ENCODE assay signal across 8 mouse cellular contexts in genomic region chr3:107505464-107506367, GRCm38 (mm10). TPM values are rescaled to one million over a fixed set of nuclear protein-coding genes. Genes with fewer than 3 reads are reported as not detected.
DNase-seq lines count a peak whose midpoint lies in the region; ATAC-seq and TF ChIP-seq lines count a peak whose summit lies in the region.

No protein-coding gene starts in this region.

- peak overlapping the region; percentile 6; the same call in 1 of the 2 replicates for H3K4me2 ChIP-seq in hindbrain, embryonic 16.5 days (ENCODE audit: low read length)
- no peak overlapping the region for H3K4me2 ChIP-seq in midbrain, embryonic 12.5 days (replicated peaks)

- no peak overlapping the region for H3K4me3 ChIP-seq in cortical plate, adult 2 months (ENCODE audit: insufficient read depth, low read length)
- H3K4me3 ChIP-seq in hindbrain, embryonic 16.5 days (ENCODE audit: low read length) = no peak overlapping the region
- H3K4me3 ChIP-seq in midbrain, embryonic 12.5 days = no peak overlapping the region

- TF ChIP-seq CTCF in cortical plate, adult 2 months (IDR thresholded peaks at IDR 0.05; ENCODE audit: extremely low read depth, insufficient read depth, low read length) = no peak

- peak overlapping the region; percentile 55 for H3K27ac ChIP-seq in cortical plate, adult 2 months (ENCODE audit: insufficient read depth, low read length)
- H3K27ac ChIP-seq in hindbrain, embryonic 16.5 days (ENCODE audit: low read depth, low read length) = peak overlapping the region; percentile 32; the same call in 1 of the 2 replicates
- H3K27ac ChIP-seq in midbrain, embryonic 12.5 days (replicated peaks) = no peak overlapping the region

- no peaks in the 10 kb centered on the region for H3K27me3 ChIP-seq in hindbrain, embryonic 16.5 days (replicated peaks; ENCODE audit: control insufficient read depth, insufficient read depth, low read length)
- no peaks in the 10 kb centered on the region for H3K27me3 ChIP-seq in midbrain, embryonic 12.5 days

- peak; percentile 57 for DNase-seq in cerebellum, adult 9-10 months
- no peak for DNase-seq in cerebellum, adult 11-12 months
- DNase-seq in urinary bladder, postnatal 25 days (ENCODE audit: low spot score) = no peak
- no peak for DNase-seq in spleen, postnatal 36 days (ENCODE audit: low spot score in 2 of 2)
- DNase-seq in thymus, postnatal 0 days (ENCODE audit: low spot score) = no peak

- TF ChIP-seq POLR2A in cortical plate, adult 2 months (IDR thresholded peaks at IDR 0.05; ENCODE audit: extremely low read depth, insufficient read depth, low read length) = no peak

- ATAC-seq in hindbrain, embryonic 16.5 days = peak; percentile 62
- ATAC-seq in midbrain, embryonic 12.5 days (ENCODE audit: low FRiP score, low read depth) = peak; percentile 56; the same call in 1 of the 2 replicates

- WGBS in hindbrain, embryonic 16.5 days = 15% methylated on average over 4 of the region's 4 CpGs
- WGBS in midbrain, embryonic 12.5 days = 22% methylated on average over 4 of the region's 4 CpGs

- H3K9me3 ChIP-seq in hindbrain, embryonic 16.5 days (ENCODE audit: control insufficient read depth, low read length) = no peaks in the 10 kb centered on the region
- no peaks in the 10 kb centered on the region for H3K9me3 ChIP-seq in midbrain, embryonic 12.5 days

- H3K36me3 ChIP-seq in hindbrain, embryonic 16.5 days (ENCODE audit: control insufficient read depth, insufficient read depth, low read length) = no peaks in the 10 kb centered on the region
- no peaks in the 10 kb centered on the region for H3K36me3 ChIP-seq in midbrain, embryonic 12.5 days

- peaks cover 36% of the 10 kb centered on the region for H3K4me1 ChIP-seq in cortical plate, adult 2 months (ENCODE audit: control insufficient read depth, insufficient read depth, low read length)
- peaks cover 32% of the 10 kb centered on the region for H3K4me1 ChIP-seq in hindbrain, embryonic 16.5 days (ENCODE audit: control insufficient read depth, insufficient read depth, low read depth, low read length)
- H3K4me1 ChIP-seq in midbrain, embryonic 12.5 days = peaks cover 29% of the 10 kb centered on the region

- H3K9ac ChIP-seq in hindbrain, embryonic 16.5 days (ENCODE audit: low read depth, low read length) = peak overlapping the region; percentile 24; the same call in 1 of the 2 replicates
- H3K9ac ChIP-seq in midbrain, embryonic 12.5 days (replicated peaks) = no peak overlapping the region

RNA-seq across cellular contexts. Expression of gene Slc6a17, which starts 12.1 kb away (rescaled TPM):
- polyA plus RNA-seq in cortical plate, adult 2 months (2012; rRNA removed) = 238 and 251 TPM in 2 replicates
- 19.1 and 20.4 TPM in 2 replicates for polyA plus RNA-seq in hindbrain, embryonic 16.5 days (2015; fragmentation: Nextera tagmentation; extraction: Ambion mirVana)
- 4.2 and 4.5 TPM in 2 replicates for polyA plus RNA-seq in midbrain, embryonic 12.5 days (2016; fragmentation: Nextera tagmentation; extraction: Ambion mirVana)
- 0.17 and 0.33 TPM in 2 replicates for polyA plus RNA-seq in thymus, postnatal 0 days (2015; fragmentation: Nextera tagmentation; extraction: Ambion mirVana)

RNA-seq across cellular contexts. Expression of gene Kcnc4, which starts 46.4 kb away (rescaled TPM):
- 72.7 and 76.2 TPM in 2 replicates for polyA plus RNA-seq in cortical plate, adult 2 months (2012; rRNA removed)
- polyA plus RNA-seq in hindbrain, embryonic 16.5 days (2015; fragmentation: Nextera tagmentation; extraction: Ambion mirVana) = 8.7 and 9.7 TPM in 2 replicates
- polyA plus RNA-seq in midbrain, embryonic 12.5 days (2016; fragmentation: Nextera tagmentation; extraction: Ambion mirVana) = 0.47 and 0.51 TPM in 2 replicates
- polyA plus RNA-seq in thymus, postnatal 0 days (2015; fragmentation: Nextera tagmentation; extraction: Ambion mirVana) = not detected in 2 replicates

RNA-seq across cellular contexts. Expression of gene Ubl4b, which starts 49.2 kb away (rescaled TPM):
- polyA plus RNA-seq in cortical plate, adult 2 months (2012; rRNA removed) = 0.08 TPM in 1 of 2 replicates, not detected in the other
- not detected in 2 replicates for polyA plus RNA-seq in hindbrain, embryonic 16.5 days (2015; fragmentation: Nextera tagmentation; extraction: Ambion mirVana)
- polyA plus RNA-seq in midbrain, embryonic 12.5 days (2016; fragmentation: Nextera tagmentation; extraction: Ambion mirVana) = not detected in 2 replicates
- not detected in 2 replicates for polyA plus RNA-seq in thymus, postnatal 0 days (2015; fragmentation: Nextera tagmentation; extraction: Ambion mirVana)

Comparison
In these comparisons a context has a peak if more than half of its experiments do, and no peak if none do; other contexts are left out.
1. RNA of gene Slc6a17, which starts 12.1 kb away (polyA plus RNA-seq): 238 to 251 TPM in cortical plate, adult 2 months; 19.1 to 20.4 TPM in hindbrain, embryonic 16.5 days, 4.2 to 4.5 TPM in midbrain, embryonic 12.5 days and 0.17 to 0.33 TPM in thymus, postnatal 0 days; every median in the first group is over 10 times any median in the second.